Mouse (Mus musculus): ENCODE results near the gene Gm3250. TPM values are rescaled to one million over a fixed set of nuclear protein-coding genes. Genes with fewer than 3 reads are reported as not detected.
"Not testable (repeated sequence)": the region's sequence is repeated elsewhere in the genome, so short reads cannot be mapped to it uniquely, and the experiment has no call there.

Gene Gm3250
- total RNA-seq, 2 experiments from 2014 or later = not detected

GRCm38 (mm10) chr10:77751254-77751653 lies 31.1 kb downstream of the Gm3250 start, which contains the start of gene Gm9736:
Gm9736 (minus strand) TSS chr10:77751354.
- DNase-seq (ENCODE audit: low spot score in 2 of 2) = not testable (repeated sequence)

- not testable (repeated sequence) for DNase-seq (ENCODE audit: low spot score in 2 of 2)
Observed at GRCm38 (mm10) chr10:77750686-77751085, 31.7 kb downstream of the Gm3250 start.

GRCm38 (mm10) chr10:77741924-77742688 lies 40.2 kb downstream of the Gm3250 start, which contains the start of gene Gm18596:
Gm18596 (minus strand) TSS chr10:77742638.
- DNase-seq (ENCODE audit: low spot score in 2 of 2) = not testable (repeated sequence)

- DNase-seq (ENCODE audit: low spot score in 2 of 2) = no peak
Observed at GRCm38 (mm10) chr10:77738929-77739328, 43.4 kb downstream of the Gm3250 start.

GRCm38 (mm10) chr10:77735928-77736327 lies 46.4 kb downstream of the Gm3250 start:
- DNase-seq (ENCODE audit: low spot score in 2 of 2) = no peak

Other genes with a start within 250 kb of the Gm3250 start
- 100 to 1,000 TPM in 1 of 2 experiments, 10 to 100 TPM in 1; 95.8 to 103 TPM for gene Pttg1ip, start 200.8 kb downstream of the Gm3250 start, total RNA-seq (2021)
- gene Sumo3, start 176.4 kb downstream of the Gm3250 start, total RNA-seq (2021) = 10 to 100 TPM; 92.1 to 96.0 TPM
- 10 to 100 TPM; 13.8 to 14.9 TPM for gene Gm49325, start 176.3 kb downstream of the Gm3250 start, total RNA-seq (2021)
- 10 to 100 TPM; 89.7 to 93.0 TPM for gene Ube2g2, start 160.3 kb downstream of the Gm3250 start, total RNA-seq (2021)
- not detected for gene Tspear, start 96.0 kb downstream of the Gm3250 start, total RNA-seq (2021)
- gene Gm19402, start 91.8 kb downstream of the Gm3250 start, total RNA-seq (2021) = not detected
- gene Gm9508, start 85.3 kb downstream of the Gm3250 start, total RNA-seq (2021) = not detected
- gene Gm10272, start 75.9 kb downstream of the Gm3250 start, total RNA-seq (2021) = not detected
- not detected for gene Gm10024, start 71.1 kb downstream of the Gm3250 start, total RNA-seq (2021)
- gene Gm10142, start 66.7 kb downstream of the Gm3250 start, total RNA-seq (2021) = not detected
- gene Krtap12-1, start 61.9 kb downstream of the Gm3250 start, total RNA-seq (2021) = not detected
- not detected for gene Gm10100, start 56.1 kb downstream of the Gm3250 start, total RNA-seq (2021)
- gene Gm18596, start 39.9 kb downstream of the Gm3250 start, total RNA-seq (2021) = not detected
- not detected for gene Gm9736, start 31.2 kb downstream of the Gm3250 start, total RNA-seq (2021)
- gene Gm3233, start 22.9 kb downstream of the Gm3250 start, total RNA-seq (2021) = not detected
- not detected for gene Gm3238, start 11.2 kb downstream of the Gm3250 start, total RNA-seq (2021)
- gene Gm7138, start 5.6 kb downstream of the Gm3250 start, total RNA-seq (2021) = not detected
- gene Gm7137, start 5.7 kb upstream of the Gm3250 start, total RNA-seq (2021) = not detected
- gene Gm9639, start 12.5 kb upstream of the Gm3250 start, total RNA-seq (2021) = not detected
- gene Gm19668, start 16.6 kb upstream of the Gm3250 start, total RNA-seq (2021) = not detected
- gene Gm9507, start 29.3 kb upstream of the Gm3250 start, total RNA-seq (2021) = not detected
- gene Gm2696, start 32.1 kb upstream of the Gm3250 start, total RNA-seq (2021) = not detected
- gene Krtap10-4, start 44.6 kb upstream of the Gm3250 start, total RNA-seq (2021) = not detected
- not detected for gene Krtap10-10, start 53.4 kb upstream of the Gm3250 start, total RNA-seq (2021)
- gene Gm36176, start 64.3 kb upstream of the Gm3250 start, total RNA-seq (2021) = not detected
- gene Gm10318, start 70.3 kb upstream of the Gm3250 start, total RNA-seq (2021) = not detected
- gene Gm3285, start 79.4 kb upstream of the Gm3250 start, total RNA-seq (2021) = not detected
- gene Lrrc3, start 120.0 kb upstream of the Gm3250 start, total RNA-seq (2021) = 1 to 10 TPM; 1.2 to 1.4 TPM
- under 1 TPM; 0.32 to 0.88 TPM for gene Trpm2, start 188.0 kb upstream of the Gm3250 start, total RNA-seq (2021)
- gene 1810043G02Rik, start 196.0 kb upstream of the Gm3250 start, total RNA-seq (2021) = 10 to 100 TPM; 10.5 to 12.3 TPM
- gene Pfkl, start 227.5 kb upstream of the Gm3250 start, total RNA-seq (2021) = 10 to 100 TPM; 17.0 to 21.0 TPM

Data from gastrocnemius, postnatal 4 days (tissue).